Mouse (Mus musculus): Measurements from ENCODE around the gene Clic3. TPM values are rescaled to one million over a fixed set of nuclear protein-coding genes. Genes with fewer than 3 reads are reported as not detected.

Clic3 gene
- total and polyA plus RNA-seq, 3 experiments, result 0.15 to 0.27 TPM; not detected in 1

GRCm38 (mm10) chr2:25434292-25434691 lies 22.3 kb upstream of the Clic3 start:
- Histone ChIP-seq H3K27ac (ENCODE audit: control insufficient read depth, low read depth, low read length) (no peak overlapping the region), H3K4me3 (ENCODE audit: control insufficient read depth in 1 of 2, insufficient read depth in 1 of 2, low read depth in 2 of 2, low read length in 2 of 2) (no peak overlapping the region), H3K36me3 (ENCODE audit: control insufficient read depth in 1 of 2, insufficient read depth in 2 of 2, low read length in 2 of 2) (peaks cover 0 to 2% of the 10 kb centered on the region in 2 experiments; a peak in 1 of 4 replicates), H3K27me3 (ENCODE audit: control insufficient read depth in 1 of 2, insufficient read depth in 2 of 2, low read length in 2 of 2) (no peaks in the 10 kb centered on the region), H3K9me3 (replicated peaks; ENCODE audit: insufficient read depth, low read length) (no peaks in the 10 kb centered on the region), H3K79me2 (ENCODE audit: control insufficient read depth, insufficient read depth, low read length, poor library complexity) (no peaks in the 10 kb centered on the region), H3K9ac (ENCODE audit: control insufficient read depth, low read depth, low read length, poor library complexity, severe bottlenecking) (no peak overlapping the region), H3K4me1 (ENCODE audit: control insufficient read depth in 1 of 2, insufficient read depth in 2 of 2, low read length in 2 of 2) (peaks cover 0 to 4% of the 10 kb centered on the region in 2 experiments; a peak in 2 of 4 replicates)
- no peak for DNase-seq (ENCODE audit: low read depth, low spot score)
- TF ChIP-seq POLR2AphosphoS5 (IDR thresholded peaks at IDR 0.05; ENCODE audit: borderline replicate concordance, low read depth, low read length) (no peak), MYB (IDR thresholded peaks at IDR 0.05; ENCODE audit: low read depth, low read length) (no peak), USF2 (IDR thresholded peaks at IDR 0.05; ENCODE audit: borderline replicate concordance in 1 of 2, insufficient read depth in 1 of 2, low read depth in 1 of 2, low read length in 2 of 2) (no peak), BHLHE40 (IDR thresholded peaks at IDR 0.05; ENCODE audit: borderline replicate concordance, low read depth, low read length) (no peak), E2F4 (IDR thresholded peaks at IDR 0.05; ENCODE audit: borderline replicate concordance, low read depth, low read length) (no peak), MAX (IDR thresholded peaks at IDR 0.05; ENCODE audit: low read length) (no peak), NELFE (IDR thresholded peaks at IDR 0.05; ENCODE audit: low read depth, low read length) (no peak), ZMIZ1 (IDR thresholded peaks at IDR 0.05; ENCODE audit: low read depth, low read length) (no peak), ZKSCAN1 (IDR thresholded peaks at IDR 0.05; ENCODE audit: low read depth, low read length) (no peak), MAFK (IDR thresholded peaks at IDR 0.05; ENCODE audit: borderline replicate concordance, low read depth, low read length) (no peak)

- H3K79me2 ChIP-seq (ENCODE audit: control insufficient read depth, insufficient read depth, low read length, poor library complexity), result no peaks in the 10 kb centered on the region
- H3K27me3 ChIP-seq (ENCODE audit: control insufficient read depth in 1 of 2, insufficient read depth in 2 of 2, low read length in 2 of 2), result no peaks in the 10 kb centered on the region
- H3K4me1 ChIP-seq (ENCODE audit: control insufficient read depth in 1 of 2, insufficient read depth in 2 of 2, low read length in 2 of 2), result no peaks in the 10 kb centered on the region
- no peak overlapping the region for H3K4me3 ChIP-seq (ENCODE audit: control insufficient read depth in 1 of 2, insufficient read depth in 1 of 2, low read depth in 2 of 2, low read length in 2 of 2)
- TF ChIP-seq USF2 (IDR thresholded peaks at IDR 0.05; ENCODE audit: borderline replicate concordance in 1 of 2, insufficient read depth in 1 of 2, low read depth in 1 of 2, low read length in 2 of 2) (no peak), MAFK (IDR thresholded peaks at IDR 0.05; ENCODE audit: borderline replicate concordance, low read depth, low read length) (no peak), SMC3 (IDR thresholded peaks at IDR 0.05; ENCODE audit: low read depth, low read length) (no peak), POLR2AphosphoS5 (IDR thresholded peaks at IDR 0.05; ENCODE audit: borderline replicate concordance, low read depth, low read length) (no peak), USF1 (IDR thresholded peaks at IDR 0.05; ENCODE audit: low read depth, low read length) (no peak), CHD2 (IDR thresholded peaks at IDR 0.05; ENCODE audit: low read length) (no peak), UBTF (IDR thresholded peaks at IDR 0.05; ENCODE audit: borderline replicate concordance, insufficient read depth, low read depth, low read length) (no peak), MYB (IDR thresholded peaks at IDR 0.05; ENCODE audit: low read depth, low read length) (no peak), MYC (IDR thresholded peaks at IDR 0.05; ENCODE audit: low read depth, low read length) (no peak), ZC3H11A (IDR thresholded peaks at IDR 0.05; ENCODE audit: low read depth, low read length) (no peak), KAT2A (conservative IDR thresholded peaks at IDR 0.05; ENCODE audit: low read depth, low read length) (no peak), GABPA (IDR thresholded peaks at IDR 0.05; ENCODE audit: low read depth, low read length) (no peak), CHD1 (IDR thresholded peaks at IDR 0.05; ENCODE audit: low read depth, low read length) (no peak), NELFE (IDR thresholded peaks at IDR 0.05; ENCODE audit: low read depth, low read length) (no peak)
- no peak for DNase-seq (ENCODE audit: low read depth, low spot score)
- no peaks in the 10 kb centered on the region for H3K9me3 ChIP-seq (replicated peaks; ENCODE audit: insufficient read depth, low read length)
- H3K9ac ChIP-seq (ENCODE audit: control insufficient read depth, low read depth, low read length, poor library complexity, severe bottlenecking), result no peak overlapping the region
- no peak overlapping the region for H3K27ac ChIP-seq (ENCODE audit: control insufficient read depth, low read depth, low read length)
- no peaks in the 10 kb centered on the region; a peak in 1 of 4 replicates for H3K36me3 ChIP-seq (ENCODE audit: control insufficient read depth in 1 of 2, insufficient read depth in 2 of 2, low read length in 2 of 2)
These were observed 20.3 kb upstream of the Clic3 start for GRCm38 (mm10) chr2:25436286-25436820.
